Mouse (Mus musculus) right cerebral cortex, adult 18-20 months (tissue): Measurements from ENCODE around the gene Stat1.

ENCODE experiments used
- DNase-seq: peaks from one replicate; pipeline ENCODE4 v3.0.0; 2022; ENCODE audit warnings: mixed read lengths

Gene Stat1

DNA sequence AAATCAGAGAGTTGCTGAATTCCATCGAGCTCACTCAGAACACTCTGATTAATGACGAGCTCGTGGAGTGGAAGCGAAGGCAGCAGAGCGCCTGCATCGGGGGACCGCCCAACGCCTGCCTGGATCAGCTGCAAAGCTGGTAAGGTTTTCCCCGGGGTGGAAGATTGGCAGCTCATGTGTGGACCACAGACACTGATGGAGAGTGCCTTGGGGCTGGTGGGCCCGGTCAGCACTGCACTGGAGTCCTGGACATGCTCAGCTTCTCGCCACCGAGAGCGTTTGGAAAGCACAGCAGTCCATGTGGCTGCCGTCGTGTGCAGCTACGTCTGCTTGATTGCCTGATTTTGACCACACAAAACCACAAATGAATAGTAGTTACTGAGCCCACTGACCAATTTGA lies 18.1 kb downstream of the Stat1 start:
- no peak for DNase-seq

DNA sequence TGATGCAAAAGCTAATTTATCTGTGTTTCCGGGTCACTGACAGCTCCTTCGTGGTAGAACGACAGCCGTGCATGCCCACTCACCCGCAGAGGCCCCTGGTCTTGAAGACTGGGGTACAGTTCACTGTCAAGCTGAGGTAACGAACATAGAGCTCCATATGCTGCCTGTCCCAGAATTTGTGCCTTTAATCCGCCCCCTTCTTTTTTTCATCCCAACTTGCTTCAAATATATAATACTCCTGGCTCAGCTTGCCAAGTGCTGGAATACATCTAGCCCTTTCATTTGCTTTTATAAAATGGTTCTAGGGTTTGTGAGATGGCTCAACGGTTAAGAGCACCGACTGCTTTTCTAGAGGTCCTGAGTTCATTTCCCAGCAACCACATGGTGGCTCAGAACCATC lies 21.3 kb downstream of the Stat1 start:
- DNase-seq = peak; percentile 29

DNA sequence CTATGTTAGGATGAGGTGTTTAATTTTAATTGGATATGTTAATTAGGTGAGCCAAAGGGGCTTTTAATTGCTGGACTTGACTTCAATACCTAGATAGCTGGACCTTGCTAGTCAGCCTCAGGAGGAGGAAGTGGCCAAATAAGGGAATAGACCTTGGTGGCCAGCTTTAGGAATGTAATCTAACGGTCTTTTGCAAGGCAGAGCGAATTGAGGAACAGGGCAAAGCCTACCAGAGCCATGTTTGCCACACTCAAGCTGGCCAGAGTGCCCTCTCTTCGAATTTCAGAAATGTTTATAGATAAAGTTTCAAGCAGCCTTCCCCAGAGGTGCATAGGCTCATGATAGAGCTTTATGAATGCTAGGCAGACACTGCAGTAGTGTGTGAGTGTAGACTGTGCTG lies 22.2 kb downstream of the Stat1 start:
- no peak for DNase-seq

DNA sequence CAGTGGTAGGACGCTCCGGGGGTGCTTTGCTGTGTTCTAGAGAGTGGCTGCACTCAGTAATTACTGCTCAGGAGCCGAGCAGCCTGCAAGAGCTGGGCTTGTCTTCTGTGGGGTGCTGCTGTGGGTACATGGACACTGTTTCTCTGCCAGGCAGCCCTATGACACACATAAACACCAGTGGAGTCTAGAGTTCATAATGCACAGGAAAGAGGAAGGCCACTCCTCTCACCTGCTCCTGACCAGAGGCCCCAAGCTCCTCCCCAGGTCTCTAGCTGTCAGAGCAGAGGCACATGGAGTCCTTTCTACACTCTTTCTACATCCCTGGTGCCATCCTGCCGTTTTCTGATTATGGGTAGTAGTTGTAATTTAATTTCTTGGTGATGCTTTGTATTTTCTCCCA lies 22.9 kb downstream of the Stat1 start:
- DNase-seq = no peak

GRCm38 (mm10) chr1:52143191-52143590 lies 24.0 kb downstream of the Stat1 start:
- DNase-seq = no peak

GRCm38 (mm10) chr1:52143596-52144156 lies 24.4 kb downstream of the Stat1 start:
- no peak for DNase-seq

DNA sequence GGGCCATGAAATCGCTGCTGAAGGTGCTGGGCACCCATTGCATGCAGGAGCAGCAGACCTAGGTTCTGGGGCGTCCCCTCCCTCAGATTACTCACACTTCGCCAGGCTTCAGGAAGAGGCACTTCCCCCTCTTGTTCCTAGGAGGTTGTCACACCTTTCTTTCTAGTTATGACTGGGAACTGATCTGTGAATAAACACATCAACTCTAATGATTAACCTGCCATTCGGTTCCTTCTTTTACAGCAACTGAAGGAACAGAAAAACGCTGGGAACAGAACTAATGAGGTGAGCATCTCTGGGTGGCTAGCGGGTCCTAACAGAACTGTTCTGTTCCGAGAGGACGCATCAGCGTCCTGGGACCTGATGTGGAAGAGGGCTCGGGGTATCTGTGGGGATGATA lies 25.7 kb downstream of the Stat1 start:
- DNase-seq = no peak

DNA sequence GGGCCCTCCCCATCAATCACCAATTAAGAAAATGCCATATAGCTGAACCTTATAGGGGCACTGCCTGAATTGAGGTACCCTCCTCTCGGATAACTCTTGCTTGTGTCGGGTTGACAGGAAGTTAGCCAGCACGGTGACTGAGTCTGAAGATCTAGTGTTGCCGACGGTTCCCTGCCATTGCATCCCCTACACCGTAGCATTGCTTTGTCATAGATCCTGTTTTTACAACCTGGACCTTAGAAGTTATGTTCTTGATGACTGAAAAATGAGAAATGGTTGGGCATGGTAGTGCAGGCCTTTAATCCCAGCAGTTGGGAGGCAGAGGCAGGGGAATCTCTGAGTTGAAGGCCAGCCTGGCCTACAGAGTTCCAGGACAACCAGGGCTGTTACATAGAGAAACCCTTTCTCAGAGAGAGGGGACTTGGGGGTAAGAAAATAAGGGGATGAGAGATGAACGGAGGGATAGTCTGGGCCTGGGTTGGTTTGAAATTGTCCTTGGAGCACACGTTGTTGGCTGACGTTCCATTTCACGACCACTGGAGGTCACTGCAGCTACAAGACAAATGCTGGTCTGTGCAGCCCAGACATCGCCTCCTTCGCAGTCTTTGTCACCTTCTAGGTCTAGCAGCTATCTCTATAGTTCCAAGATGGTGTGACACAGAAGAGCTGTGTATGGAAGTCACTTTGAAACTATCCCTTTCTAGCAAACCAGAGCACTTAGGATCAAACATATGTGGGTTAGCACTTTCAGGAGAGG lies 27.2 kb downstream of the Stat1 start:
- DNase-seq = peak; percentile 76

DNA sequence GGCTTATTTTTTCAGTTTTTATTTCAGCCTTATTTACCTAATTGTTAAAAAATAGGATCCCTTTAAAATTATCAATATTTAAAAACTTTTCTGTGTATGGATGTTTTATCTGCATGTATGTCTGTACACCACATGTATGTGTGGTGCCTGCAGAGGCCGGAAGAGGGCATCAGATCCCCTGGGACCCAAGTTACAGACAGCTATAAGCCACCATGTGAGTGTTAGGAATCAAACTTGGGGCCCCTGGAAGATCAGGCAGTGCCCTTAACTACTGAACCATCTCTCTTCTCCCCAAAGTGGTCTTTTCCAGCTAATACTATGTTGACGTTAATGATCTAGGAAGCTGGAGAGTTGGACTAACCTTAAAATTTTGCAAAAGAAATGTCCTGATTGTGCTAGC lies 28.2 kb downstream of the Stat1 start:
- DNase-seq = no peak

GRCm38 (mm10) chr1:52148178-52148577 lies 28.9 kb downstream of the Stat1 start:
- no peak for DNase-seq

GRCm38 (mm10) chr1:52148696-52149095 lies 29.5 kb downstream of the Stat1 start:
- no peak for DNase-seq

- DNase-seq = peak; percentile 65
Measured at GRCm38 (mm10) chr1:52149934-52150346, 30.7 kb downstream of the Stat1 start.

DNA sequence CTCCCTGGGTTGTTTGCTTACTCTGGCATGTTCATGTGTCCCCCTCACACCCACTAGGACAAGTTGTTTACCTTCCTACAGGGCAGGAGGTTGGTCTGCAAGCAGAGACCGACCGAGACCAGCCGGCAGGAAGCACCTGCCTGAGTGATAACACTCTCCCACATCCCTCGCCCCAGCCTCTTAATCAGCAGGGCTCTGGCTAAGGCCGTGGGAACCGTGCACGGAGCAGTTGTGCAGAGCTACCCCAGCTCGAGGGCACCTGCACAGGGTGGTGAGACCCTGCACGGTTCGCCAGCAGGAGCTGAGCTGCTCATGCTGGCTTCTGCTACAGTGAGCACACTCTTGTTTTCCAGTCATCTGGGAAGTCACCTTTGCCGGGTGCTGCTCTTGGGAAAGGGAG lies 31.4 kb downstream of the Stat1 start:
- no peak for DNase-seq

DNA sequence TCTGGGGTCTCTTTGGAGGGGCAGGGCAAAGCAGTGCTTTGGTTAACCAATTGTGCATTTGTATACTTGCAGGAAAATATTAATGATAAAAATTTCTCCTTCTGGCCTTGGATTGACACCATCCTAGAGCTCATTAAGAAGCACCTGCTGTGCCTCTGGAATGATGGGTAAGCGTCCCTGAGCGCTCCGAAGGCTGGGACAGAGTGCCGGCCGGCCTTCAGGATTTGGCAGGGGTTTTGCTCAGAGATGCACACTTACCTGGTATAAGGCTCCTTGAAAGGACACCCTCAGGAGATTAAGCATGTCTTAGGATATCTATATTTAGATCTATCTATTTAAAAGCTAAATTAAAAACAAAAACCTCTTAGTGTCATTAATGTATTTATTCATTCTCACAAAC lies 31.9 kb downstream of the Stat1 start:
- DNase-seq = no peak

DNA sequence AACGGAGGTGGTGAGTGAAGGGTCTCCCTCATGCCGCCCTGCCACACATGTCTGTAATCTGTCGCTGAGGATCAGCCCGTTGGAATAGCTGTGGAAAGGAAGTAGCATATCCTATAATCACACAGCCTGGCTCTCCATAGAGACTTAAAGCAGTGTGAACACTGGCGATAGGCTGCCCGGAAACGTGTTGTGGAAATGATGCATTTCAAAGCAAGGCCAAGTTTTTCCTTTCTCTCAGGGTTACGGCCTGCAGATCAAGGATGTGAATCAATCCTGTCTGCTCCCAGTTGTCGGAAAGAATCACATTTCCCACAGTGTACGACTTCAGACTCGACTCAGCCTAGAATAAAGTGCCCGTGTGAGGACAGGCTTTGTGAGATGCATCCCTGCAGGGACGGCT lies 33.1 kb downstream of the Stat1 start:
- DNase-seq = no peak

DNA sequence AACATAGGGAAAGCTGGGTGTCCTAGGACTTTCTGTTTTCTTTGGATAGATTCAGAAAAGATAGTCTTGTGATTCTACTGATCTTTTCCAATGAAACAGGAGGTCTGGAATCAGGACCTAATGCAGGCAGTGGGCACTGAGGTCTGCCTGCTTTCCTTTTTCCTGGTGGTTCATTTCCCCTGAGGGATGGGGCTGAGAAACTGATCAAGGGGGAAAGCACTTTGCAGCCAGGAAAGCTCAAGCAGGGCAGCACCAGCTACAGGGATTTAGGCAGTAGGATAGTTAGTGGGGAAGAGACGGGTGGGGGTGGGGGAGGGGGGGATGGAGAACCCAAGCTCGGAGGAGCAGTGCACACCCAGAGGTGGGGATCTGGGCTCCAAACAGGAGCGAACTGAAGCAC lies 33.7 kb downstream of the Stat1 start:
- no peak for DNase-seq

DNA sequence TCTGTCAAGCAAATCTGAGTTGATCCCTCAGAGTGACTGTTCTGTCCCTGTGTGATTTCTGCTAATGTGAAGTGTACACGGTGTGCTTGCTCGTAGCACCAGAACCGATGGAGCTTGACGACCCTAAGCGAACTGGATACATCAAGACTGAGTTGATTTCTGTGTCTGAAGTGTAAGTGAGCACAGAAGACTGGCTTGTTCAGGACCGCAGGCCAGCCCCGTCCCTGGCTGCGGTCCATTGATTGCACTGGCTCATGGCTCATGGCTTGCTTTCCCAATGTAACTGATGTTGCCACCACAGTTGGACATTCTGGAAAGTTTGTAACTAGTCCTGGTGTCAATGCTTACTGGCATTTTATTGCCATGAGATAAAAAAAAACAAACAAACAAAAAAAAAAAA lies 35.6 kb downstream of the Stat1 start:
- no peak for DNase-seq

GRCm38 (mm10) chr1:52156351-52156750 lies 37.1 kb downstream of the Stat1 start:
- DNase-seq = peak; percentile 55

DNA sequence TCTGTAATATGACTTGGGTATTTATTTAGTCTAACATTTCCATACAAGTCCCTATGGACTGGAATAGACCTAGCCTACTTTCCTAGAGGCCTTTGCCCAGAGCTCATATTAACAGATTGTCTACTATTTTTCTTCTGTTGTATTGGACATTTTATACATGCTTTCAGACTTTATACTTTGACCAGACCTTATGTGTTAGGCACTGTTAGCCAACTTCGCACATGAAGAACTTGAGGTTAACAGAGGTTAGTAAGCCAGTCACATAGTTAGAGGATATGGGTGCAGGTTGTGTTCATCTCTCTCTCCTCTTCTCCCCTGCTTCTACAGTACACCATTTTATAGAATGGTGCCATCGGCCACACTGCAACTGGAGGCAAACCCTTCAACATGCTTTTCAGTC lies 38.8 kb downstream of the Stat1 start:
- no peak for DNase-seq

GRCm38 (mm10) chr1:52158490-52159381 lies 39.5 kb downstream of the Stat1 start:
- DNase-seq = peak; percentile 63

DNA sequence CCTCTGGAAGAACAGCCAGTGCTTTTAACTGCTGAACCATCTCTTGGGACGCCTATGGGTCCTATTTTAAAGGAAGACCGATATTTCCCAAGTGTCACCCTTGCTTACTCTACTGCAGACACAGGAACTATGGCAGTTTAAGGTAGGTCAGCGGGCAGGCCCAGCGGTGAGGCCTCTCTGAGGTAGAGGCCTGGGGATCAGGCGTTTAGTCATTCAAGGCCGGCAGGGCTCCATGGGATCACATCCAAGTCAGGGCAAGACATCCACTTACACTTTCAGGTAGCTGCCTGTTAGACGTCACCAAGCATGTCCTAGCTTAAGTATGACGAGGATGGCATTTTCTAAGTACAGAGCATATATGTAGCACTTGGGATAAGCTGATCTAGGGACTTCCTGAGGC lies 41.9 kb downstream of the Stat1 start:
- no peak for DNase-seq

GRCm38 (mm10) chr1:52163707-52164457 lies 44.6 kb downstream of the Stat1 start:
- no peak for DNase-seq

DNA sequence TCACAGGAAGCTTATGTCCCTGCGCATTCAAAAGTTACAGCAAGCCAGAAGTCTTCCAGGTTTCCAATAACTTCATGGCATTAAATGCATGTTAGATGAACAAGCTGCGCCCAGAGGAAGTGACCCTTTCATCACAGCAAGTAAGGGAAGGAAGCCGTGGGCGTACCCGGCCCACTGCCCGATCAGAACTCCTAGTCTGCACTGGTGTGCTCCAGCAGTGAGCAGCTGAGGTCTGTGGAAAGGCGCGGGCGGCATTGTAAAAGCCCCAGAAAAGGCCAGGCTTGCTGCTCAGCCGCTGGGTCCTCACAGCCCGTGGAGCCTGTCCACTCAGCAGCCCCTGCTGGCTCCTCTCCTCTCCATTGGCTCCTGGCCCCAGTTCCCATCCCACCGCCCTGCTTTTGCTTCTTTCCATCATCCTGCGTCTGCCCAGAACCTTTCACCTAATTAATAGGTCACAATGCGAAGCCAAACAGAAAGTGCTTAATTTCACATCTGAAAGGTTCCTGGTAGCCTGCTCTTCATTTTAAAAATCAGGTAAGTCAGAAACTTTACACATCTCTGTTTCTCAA lies 47.5 kb downstream of the Stat1 start:
- no peak for DNase-seq
